Mouse (Mus musculus) brain, embryonic 14.5 days (tissue): ENCODE measurements around the gene Scgb1b24. TPM values are rescaled to one million over a fixed set of nuclear protein-coding genes. Genes with fewer than 3 reads are reported as not detected.

Source experiments
- DNase-seq: peaks from one replicate; pipeline ENCODE4 v3.0.0-alpha.2; 2011; ENCODE audit warnings: low read depth
- CTCF ChIP-seq: fragments of 200-500 bp; IDR thresholded peaks from 2 replicates; pipeline ENCODE4 v1.5.1; 2012; ENCODE audit warnings: inconsistent platforms, mild to moderate bottlenecking, moderate library complexity, borderline replicate concordance; ENCODE audit not compliant: insufficient read depth, insufficient read length; ENCODE audit errors: extremely low read depth
- POLR2A ChIP-seq: fragments of 200-500 bp; IDR thresholded peaks from 2 replicates; pipeline ENCODE4 v1.6.1; 2012; ENCODE audit warnings: mild to moderate bottlenecking, inconsistent platforms, borderline replicate concordance; ENCODE audit not compliant: poor library complexity, insufficient read depth, insufficient read length, severe bottlenecking; ENCODE audit errors: extremely low read depth
- polyA plus RNA-seq: library from polyadenylated mRNA; depleted of rRNA; stranded (reverse); fragments of >200 nt; gene quantifications from 2 replicates; pipeline ENCODE4 v1.2.3, GENCODE M21; 2012; rRNA removed

Scgb1b24 gene
- not detected in 2 replicates for polyA plus RNA-seq

DNA sequence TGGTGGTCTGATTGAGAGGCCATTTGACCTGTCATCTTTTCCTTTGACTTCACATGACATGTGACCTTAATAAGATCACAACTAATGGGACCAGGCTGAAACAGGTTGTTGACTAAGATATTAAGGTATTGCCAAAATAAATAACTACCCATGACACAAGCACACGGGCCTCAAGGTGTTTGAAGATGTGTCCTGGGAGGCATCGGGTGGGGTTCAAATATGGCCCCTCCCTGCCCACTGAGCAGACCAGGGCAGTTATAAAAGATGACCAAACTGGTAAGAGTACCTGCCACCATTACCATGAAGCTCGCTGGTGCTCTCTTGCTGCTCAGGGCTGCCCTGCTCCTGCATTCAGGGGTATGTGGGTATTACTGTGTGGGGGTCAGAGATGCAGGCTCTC, at the start of gene Scgb1b24:
Scgb1b24 (plus strand) TSS at position 301 of the 400 bp plus-strand sequence.
- no peak for DNase-seq
- TF ChIP-seq POLR2A (no peak), CTCF (no peak)

DNA sequence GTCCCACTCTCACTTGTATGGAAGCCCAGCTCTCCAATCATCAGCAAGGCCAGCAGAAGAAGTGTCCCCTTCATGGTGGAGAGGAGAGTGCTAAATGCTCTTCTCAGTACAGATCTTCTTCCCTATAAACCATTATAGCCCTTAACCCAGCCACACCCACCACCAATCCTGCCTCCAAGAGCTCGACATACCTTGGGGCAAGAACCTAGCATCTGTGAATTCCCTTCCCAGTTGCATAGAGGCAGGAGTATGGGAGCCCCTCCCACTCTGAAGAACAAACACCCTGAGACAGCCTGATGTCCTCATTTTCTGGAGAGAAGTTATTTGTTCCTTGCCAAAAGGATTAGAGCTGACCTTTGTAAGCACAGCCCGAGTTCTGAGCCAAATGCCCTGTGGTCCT, 4.4 kb upstream of the Scgb1b24 start, which contains the start of gene Scgb2b24:
Scgb2b24 (minus strand) TSS at position 101 of the 400 bp plus-strand sequence.
- TF ChIP-seq POLR2A (no peak), CTCF (no peak)

More for the DNA sequence above, 4.4 kb upstream of the Scgb1b24 start, which contains the start of gene Scgb2b24:
- DNase-seq = no peak

Other genes with a start within 250 kb of the Scgb1b24 start
- not detected in 2 replicates for gene Scgb2b21, start 223.3 kb upstream of the Scgb1b24 start, polyA plus RNA-seq
- not detected in 2 replicates for gene Scgb2b24, start 4.5 kb upstream of the Scgb1b24 start, polyA plus RNA-seq
- not detected in 2 replicates for gene Scgb2b26, start 201.2 kb downstream of the Scgb1b24 start, polyA plus RNA-seq